Mouse (Mus musculus): ENCODE measurements around the gene D17Wsu92e.
"Not testable (repeated sequence)": the region's sequence is repeated elsewhere in the genome, so short reads cannot be mapped to it uniquely, and the experiment has no call there.

GRCm38 (mm10) chr17:27837850-27838249, 17.4 kb upstream of the D17Wsu92e start, which contains the start of gene Snrpc:
- not testable (repeated sequence) for TF ChIP-seq CTCF (IDR thresholded peaks at IDR 0.05; ENCODE audit: extremely low read depth, insufficient read length, insufficient replicate concordance, low read depth, low read length); POLR2A (IDR thresholded peaks at IDR 0.05; ENCODE audit: low read depth, low read length)

Data from small intestine, adult 2 months (tissue).